Mouse (Mus musculus) forebrain, postnatal 0 days (tissue): ENCODE data around the gene Myo1a. TPM values are rescaled to one million over a fixed set of nuclear protein-coding genes. Genes with fewer than 3 reads are reported as not detected.
A peak's percentile ranks its signal among the peaks of the same experiment; 100 is the strongest.

Experiments
- ATAC-seq: fragments of 200-750 bp; cut with Nextera tagmentation; 2 replicates; pipeline ENCODE4 v1.8.0; 2017; ENCODE audit warnings: mild to moderate bottlenecking, moderate library complexity
- DNase-seq: peaks from one replicate; pipeline ENCODE4 v3.0.0-alpha.2; 2015
- H3K27ac ChIP-seq: fragments of 300-500 bp; sonication (generic); 2 replicates; pipeline ENCODE4 v1.5.1; 2014; ENCODE audit warnings: low read depth, mild to moderate bottlenecking, antibody characterized with exemption, low read length, moderate library complexity, mixed read lengths
- H3K27me3 ChIP-seq: fragments of 300-500 bp; sonication (generic); 2 replicates; pipeline ENCODE4 v1.6.1; 2014; ENCODE audit warnings: mild to moderate bottlenecking, low read length, mixed read lengths; ENCODE audit not compliant: insufficient read depth
- H3K36me3 ChIP-seq: fragments of 300-500 bp; sonication (generic); 2 replicates; pipeline ENCODE4 v1.6.1; 2014; ENCODE audit warnings: mild to moderate bottlenecking, moderate library complexity; ENCODE audit not compliant: insufficient read depth
- H3K4me1 ChIP-seq: fragments of 300-500 bp; sonication (generic); 2 replicates; pipeline ENCODE4 v1.6.1; 2014; ENCODE audit warnings: antibody characterized with exemption; ENCODE audit not compliant: insufficient read depth
- H3K4me2 ChIP-seq: fragments of 300-500 bp; sonication (generic); 2 replicates; pipeline ENCODE4 v1.6.1; 2014; ENCODE audit warnings: low read depth, mild to moderate bottlenecking, moderate library complexity
- H3K4me3 ChIP-seq: fragments of 300-500 bp; sonication (generic); 2 replicates; pipeline ENCODE4 v1.5.1; 2014; ENCODE audit warnings: low read depth, low read length, mixed read lengths
- H3K9ac ChIP-seq: fragments of 300-500 bp; sonication (generic); 2 replicates; pipeline ENCODE4 v1.6.1; 2014; ENCODE audit warnings: mild to moderate bottlenecking
- H3K9me3 ChIP-seq: fragments of 300-500 bp; sonication (generic); 2 replicates; pipeline ENCODE4 v1.6.1; 2016; ENCODE audit warnings: low read length
- CTCF ChIP-seq: sonication (generic); IDR thresholded peaks from 2 replicates; pipeline ENCODE4 v1.5.1; 2016; ENCODE audit warnings: antibody characterized with exemption, control low read depth, low read depth
- WGBS: fragments of 180-500 bp; shearing (Covaris S2); extraction: QIAGEN DNeasy Blood & Tissue Kit; methylation state at CpG from one replicate; pipeline ENCODE4 v1.1.7; 2014; 5-methylcytosine and 5-hydroxymethylcytosine counted together
- polyA plus RNA-seq: library from polyadenylated mRNA; unstranded; fragments of >200 nt; fragmentation: Nextera tagmentation; extraction: Ambion mirVana; gene quantifications from 2 replicates; pipeline ENCODE4 v1.2.1, GENCODE M21; 2015
- total RNA-seq: library from RNA; depleted of rRNA; stranded (reverse); fragments of >200 nt; gene quantifications from 2 replicates; pipeline ENCODE4 v1.2.3, GENCODE M21; 2014

The Myo1a gene
- total and polyA plus RNA-seq, 2 experiments from 2014 or later: 0.28 to 0.29 TPM

- H3K4me3 ChIP-seq: no peak overlapping the region
- H3K9me3 ChIP-seq: no peaks in the 10 kb centered on the region
- no peaks in the 10 kb centered on the region for H3K36me3 ChIP-seq
- ATAC-seq (no peak), DNase-seq (no peak)
- WGBS: 92% methylated on average over 6 of the region's 6 CpGs
- H3K27me3 ChIP-seq: no peaks in the 10 kb centered on the region
- no peaks in the 10 kb centered on the region for H3K4me1 ChIP-seq
- H3K4me2 ChIP-seq: no peak overlapping the region
- H3K27ac ChIP-seq: no peak overlapping the region
- TF ChIP-seq CTCF: no peak
- H3K9ac ChIP-seq: no peak overlapping the region
Measured at GRCm38 (mm10) chr10:127682886-127683285, 22.1 kb upstream of the Myo1a start.

- Histone ChIP-seq H3K27me3 (no peaks in the 10 kb centered on the region), H3K4me1 (no peaks in the 10 kb centered on the region), H3K27ac (no peak overlapping the region), H3K9ac (no peak overlapping the region), H3K36me3 (peaks cover 18% of the 10 kb centered on the region), H3K9me3 (no peaks in the 10 kb centered on the region), H3K4me3 (no peak overlapping the region), H3K4me2 (no peak overlapping the region)
- TF ChIP-seq CTCF: no peak; the same call in 1 of the 2 replicates
- 52% methylated on average over 1 of the region's 1 CpGs for WGBS
- DNase-seq (no peak), ATAC-seq (no peak)
Measured at GRCm38 (mm10) chr10:127691053-127691452, 13.9 kb upstream of the Myo1a start.

GRCm38 (mm10) chr10:127694636-127695035 is 10.3 kb upstream of the Myo1a start:
- ATAC-seq (peak; percentile 14; the same call in 1 of the 2 replicates), DNase-seq (peak; percentile 50)
- H3K9me3 ChIP-seq: no peaks in the 10 kb centered on the region
- H3K9ac ChIP-seq: no peak overlapping the region
- H3K27ac ChIP-seq: no peak overlapping the region
- peaks cover 20% of the 10 kb centered on the region for H3K36me3 ChIP-seq
- 52% methylated on average over 2 of the region's 2 CpGs for WGBS
- no peak overlapping the region for H3K4me2 ChIP-seq
- TF ChIP-seq CTCF: peak; percentile 80
- no peaks in the 10 kb centered on the region for H3K27me3 ChIP-seq
- H3K4me3 ChIP-seq: no peak overlapping the region
- H3K4me1 ChIP-seq: no peaks in the 10 kb centered on the region

GRCm38 (mm10) chr10:127695775-127696174 is 9.2 kb upstream of the Myo1a start:
- H3K9ac ChIP-seq: no peak overlapping the region
- H3K4me1 ChIP-seq: no peaks in the 10 kb centered on the region
- no peak for TF ChIP-seq CTCF
- no peaks in the 10 kb centered on the region for H3K27me3 ChIP-seq
- WGBS: 91% methylated on average over 7 of the region's 7 CpGs
- H3K4me3 ChIP-seq: no peak overlapping the region
- H3K9me3 ChIP-seq: no peaks in the 10 kb centered on the region
- H3K27ac ChIP-seq: no peak overlapping the region
- DNase-seq: no peak
- H3K36me3 ChIP-seq: peaks cover 20% of the 10 kb centered on the region
- ATAC-seq: no peak
- no peak overlapping the region for H3K4me2 ChIP-seq

- DNase-seq (no peak), ATAC-seq (no peak)
- TF ChIP-seq CTCF: no peak
- H3K9ac ChIP-seq: no peak overlapping the region
- no peaks in the 10 kb centered on the region for H3K27me3 ChIP-seq
- no peak overlapping the region for H3K4me3 ChIP-seq
- 86% methylated on average over 7 of the region's 7 CpGs for WGBS
- no peaks in the 10 kb centered on the region for H3K4me1 ChIP-seq
- H3K27ac ChIP-seq: no peak overlapping the region
- H3K9me3 ChIP-seq: no peaks in the 10 kb centered on the region
- H3K36me3 ChIP-seq: peaks cover 16% of the 10 kb centered on the region; the same call in 1 of the 2 replicates
- no peak overlapping the region for H3K4me2 ChIP-seq
Measured at GRCm38 (mm10) chr10:127698966-127699365, 6.0 kb upstream of the Myo1a start.

DNA sequence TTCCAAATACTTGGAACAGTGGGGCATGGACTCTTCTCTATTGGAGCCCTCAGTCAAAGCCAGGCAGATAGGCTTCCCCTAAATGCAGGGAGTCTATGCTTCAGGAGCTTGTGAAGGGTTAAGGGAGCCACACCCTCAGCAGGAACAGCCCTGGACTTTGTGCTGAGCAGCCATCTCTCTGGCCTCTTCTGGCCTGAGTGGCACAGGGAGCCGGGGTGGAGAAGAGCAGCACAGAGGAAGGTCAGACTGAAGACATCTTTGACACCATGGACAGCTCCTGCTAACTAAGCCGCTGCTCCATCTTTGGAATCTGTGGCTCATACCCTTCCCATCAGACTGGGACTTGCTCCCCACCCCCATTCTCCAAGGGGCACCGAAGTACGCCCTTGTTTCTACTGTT is 1.7 kb upstream of the Myo1a start:
- Histone ChIP-seq H3K4me2 (no peak overlapping the region), H3K27ac (no peak overlapping the region), H3K9ac (no peak overlapping the region), H3K36me3 (0 out of 2 replicates have a peak, but pooled peaks cover under 1% of the 10 kb centered on the region), H3K4me1 (no peaks in the 10 kb centered on the region), H3K4me3 (no peak overlapping the region), H3K9me3 (no peaks in the 10 kb centered on the region), H3K27me3 (no peaks in the 10 kb centered on the region)
- 47% methylated on average over 4 of the region's 4 CpGs for WGBS
- ATAC-seq: no peak
- TF ChIP-seq CTCF: no peak
- no peak for DNase-seq

GRCm38 (mm10) chr10:127704293-127704692 is 677 bp upstream of the Myo1a start:
- DNase-seq (no peak), ATAC-seq (no peak)
- H3K4me3 ChIP-seq: no peak overlapping the region
- H3K4me1 ChIP-seq: no peaks in the 10 kb centered on the region
- no peak for TF ChIP-seq CTCF
- no peaks in the 10 kb centered on the region for H3K9me3 ChIP-seq
- no peak overlapping the region for H3K9ac ChIP-seq
- no peak overlapping the region for H3K4me2 ChIP-seq
- H3K27me3 ChIP-seq: no peaks in the 10 kb centered on the region
- no peaks in the 10 kb centered on the region for H3K36me3 ChIP-seq
- WGBS: 67% methylated on average over 2 of the region's 2 CpGs
- H3K27ac ChIP-seq: no peak overlapping the region
